Mouse (Mus musculus) inflammation-experienced regulatory T-cells, adult 6 months (primary cell): ENCODE data around the gene Dnah2. TPM values are rescaled to one million over a fixed set of nuclear protein-coding genes. Genes with fewer than 3 reads are reported as not detected.

ENCODE experiments used
- ATAC-seq: one replicate; pipeline ENCODE4 v1.8.0; 2017
- polyA plus RNA-seq, 3 experiments: library from polyadenylated mRNA; unstranded; fragments of 100-300 nt; shearing (Covaris generic); gene quantifications; one replicate each; pipeline ENCODE4 v1.2.1; 2017

The Dnah2 gene
- polyA plus RNA-seq, 3 experiments from 2014 or later, result 0.21 TPM; not detected in 2

DNA sequence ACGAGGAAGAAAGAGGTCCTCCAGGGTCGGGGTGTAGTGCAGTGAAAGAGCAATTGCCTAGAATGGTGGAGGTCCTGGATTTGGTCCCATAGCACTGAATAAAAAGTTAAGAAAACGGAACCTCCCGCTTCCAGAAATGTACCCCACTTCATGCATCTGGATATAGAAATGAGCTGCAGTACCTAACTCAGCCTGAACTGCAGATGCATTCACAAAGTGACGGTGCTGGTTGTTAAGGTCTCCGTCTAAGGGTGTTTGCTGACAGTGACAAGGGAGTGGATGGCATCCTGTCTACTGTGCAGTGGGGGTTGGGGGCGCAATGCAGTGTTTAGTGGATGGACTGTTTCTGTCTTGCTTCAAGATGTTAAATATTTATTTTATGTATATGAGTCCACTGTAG lies 162.2 kb downstream of the Dnah2 start:
- ATAC-seq, result no peak

GRCm38 (mm10) chr11:69384979-69385378 lies 163.9 kb downstream of the Dnah2 start:
- no peak for ATAC-seq

GRCm38 (mm10) chr11:69382478-69383105 lies 166.3 kb downstream of the Dnah2 start:
- no peak for ATAC-seq

GRCm38 (mm10) chr11:69381356-69381755 lies 167.6 kb downstream of the Dnah2 start:
- no peak for ATAC-seq

- no peak for ATAC-seq
Observed at GRCm38 (mm10) chr11:69379600-69379999, 169.3 kb downstream of the Dnah2 start.

GRCm38 (mm10) chr11:69377766-69378165 lies 171.1 kb downstream of the Dnah2 start:
- no peak for ATAC-seq

DNA sequence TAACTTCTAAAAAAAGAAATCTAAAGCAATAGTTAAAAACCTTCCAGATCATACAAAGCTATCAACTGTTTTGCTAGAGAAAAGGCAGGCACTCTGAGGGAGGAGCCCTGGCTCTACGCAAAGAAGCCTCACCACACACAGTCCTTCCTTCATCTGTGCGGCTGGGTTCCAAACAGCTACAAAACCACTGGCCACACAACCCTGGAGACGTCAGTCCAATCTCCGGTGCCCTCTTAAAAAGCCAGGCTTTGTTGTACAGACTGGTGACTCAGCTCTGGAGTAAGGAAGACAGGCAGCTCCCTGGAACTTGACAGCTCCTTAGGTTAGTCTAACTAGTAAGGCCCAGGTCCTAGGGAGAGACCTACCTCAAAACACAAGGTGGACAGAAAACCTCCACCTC lies 173.3 kb downstream of the Dnah2 start:
- ATAC-seq, result no peak

GRCm38 (mm10) chr11:69373223-69373965 lies 175.5 kb downstream of the Dnah2 start:
- no peak for ATAC-seq

GRCm38 (mm10) chr11:69372780-69373170 lies 176.1 kb downstream of the Dnah2 start:
- peak; percentile 11 for ATAC-seq

GRCm38 (mm10) chr11:69372056-69372779 lies 176.7 kb downstream of the Dnah2 start:
- peak; percentile 23 for ATAC-seq

- no peak for ATAC-seq
Observed at GRCm38 (mm10) chr11:69371601-69372000, 177.3 kb downstream of the Dnah2 start.

DNA sequence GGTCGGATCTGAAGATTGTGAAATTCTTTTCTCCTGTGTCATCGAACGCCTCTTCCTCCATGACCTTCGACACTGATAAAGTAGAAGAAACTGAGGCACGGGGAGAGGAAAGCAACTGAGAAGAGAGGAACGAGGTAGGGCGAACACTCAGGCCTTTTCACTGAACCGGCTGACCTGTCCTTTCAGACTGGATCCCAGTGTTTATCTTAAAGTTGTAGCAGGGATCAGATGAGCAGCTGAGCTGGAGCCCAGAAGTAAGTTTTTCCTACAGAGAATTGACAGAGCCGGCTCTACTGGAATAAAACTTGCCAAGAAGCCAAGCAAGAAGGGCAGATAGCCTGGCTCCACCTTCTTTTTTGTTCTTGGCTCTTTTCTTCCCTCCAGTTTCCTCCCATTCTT lies 178.1 kb downstream of the Dnah2 start:
- ATAC-seq, result no peak

Other genes with a start within 250 kb of the Dnah2 start
- gene Cntrob, start 225.3 kb downstream of the Dnah2 start, polyA plus RNA-seq, result 1 to 10 TPM; 7.4 to 9.9 (median 7.5) TPM
- 100 to 1,000 TPM; 107 to 109 (median 107) TPM for gene Trappc1, start 225.1 kb downstream of the Dnah2 start, polyA plus RNA-seq
- 1 to 10 TPM in 1 of 3 experiments, under 1 TPM in 2; 0.34 to 2.0 (median 0.99) TPM for gene Kcnab3, start 222.9 kb downstream of the Dnah2 start, polyA plus RNA-seq
- 1 to 10 TPM; 2.5 to 5.9 (median 4.8) TPM for gene Rnf227, start 208.6 kb downstream of the Dnah2 start, polyA plus RNA-seq
- gene Chd3, start 179.7 kb downstream of the Dnah2 start, polyA plus RNA-seq, result 10 to 100 TPM; 30.0 to 68.3 (median 60.9) TPM
- 100 to 1,000 TPM; 108 to 130 (median 112) TPM for gene Naa38, start 153.6 kb downstream of the Dnah2 start, polyA plus RNA-seq
- gene Cyb5d1, start 153.5 kb downstream of the Dnah2 start, polyA plus RNA-seq, result 10 to 100 TPM; 13.9 to 20.0 (median 18.4) TPM
- 1 to 10 TPM in 1 of 3 experiments, under 1 TPM in 2; 0.40 to 1.0 (median 0.74) TPM for gene Tmem88, start 150.9 kb downstream of the Dnah2 start, polyA plus RNA-seq
- 10 to 100 TPM; 20.7 to 39.7 (median 35.5) TPM for gene Kdm6b, start 135.4 kb downstream of the Dnah2 start, polyA plus RNA-seq
- under 1 TPM in 2 of 3 experiments, not detected in 1; 0.11 to 0.22 TPM for gene Efnb3, start 11.1 kb upstream of the Dnah2 start, polyA plus RNA-seq
- gene Wrap53, start 31.1 kb upstream of the Dnah2 start, polyA plus RNA-seq, result 10 to 100 TPM; 22.0 to 32.2 (median 25.7) TPM
- gene Trp53, start 31.2 kb upstream of the Dnah2 start, polyA plus RNA-seq, result 100 to 1,000 TPM; 193 to 355 (median 324) TPM
- gene Atp1b2, start 56.8 kb upstream of the Dnah2 start, polyA plus RNA-seq, result under 1 TPM in 1 of 3 experiments, not detected in 2; 0.17 TPM
- gene Shbg, start 68.8 kb upstream of the Dnah2 start, polyA plus RNA-seq, result under 1 TPM in 1 of 3 experiments, not detected in 2; 0.40 TPM
- gene Sat2, start 72.9 kb upstream of the Dnah2 start, polyA plus RNA-seq, result not detected
- 1 to 10 TPM; 7.6 to 9.3 (median 9.1) TPM for gene Fxr2, start 83.9 kb upstream of the Dnah2 start, polyA plus RNA-seq
- gene Sox15, start 106.2 kb upstream of the Dnah2 start, polyA plus RNA-seq, result not detected
- gene Mpdu1, start 113.5 kb upstream of the Dnah2 start, polyA plus RNA-seq, result 10 to 100 TPM; 30.3 to 55.1 (median 52.5) TPM
- gene Cd68, start 117.0 kb upstream of the Dnah2 start, polyA plus RNA-seq, result 10 to 100 TPM in 1 of 3 experiments, 1 to 10 TPM in 2; 3.8 to 21.2 (median 4.5) TPM
- 100 to 1,000 TPM; 156 to 375 (median 178) TPM for gene Eif4a1, start 123.3 kb upstream of the Dnah2 start, polyA plus RNA-seq
- gene Senp3, start 133.0 kb upstream of the Dnah2 start, polyA plus RNA-seq, result 10 to 100 TPM; 21.8 to 38.0 (median 32.0) TPM
- gene Tnfsf13, start 136.7 kb upstream of the Dnah2 start, polyA plus RNA-seq, result not detected
- not detected for gene Tnfsf12, start 146.7 kb upstream of the Dnah2 start, polyA plus RNA-seq
- gene Tnfsfm13, start 147.0 kb upstream of the Dnah2 start, polyA plus RNA-seq, result not detected
- 10 to 100 TPM; 27.3 to 28.4 (median 27.7) TPM for gene Polr2a, start 209.5 kb upstream of the Dnah2 start, polyA plus RNA-seq
- gene Slc35g3, start 212.9 kb upstream of the Dnah2 start, polyA plus RNA-seq, result not detected
- gene Zbtb4, start 216.8 kb upstream of the Dnah2 start, polyA plus RNA-seq, result 10 to 100 TPM in 2 of 3 experiments, 1 to 10 TPM in 1; 4.3 to 13.9 (median 11.8) TPM
- 1 to 10 TPM; 1.7 to 2.5 (median 1.8) TPM for gene Chrnb1, start 246.8 kb upstream of the Dnah2 start, polyA plus RNA-seq